Mouse (Mus musculus): ENCODE measurements around the gene Rint1. TPM values are rescaled to one million over a fixed set of nuclear protein-coding genes. Genes with fewer than 3 reads are reported as not detected.
"Not testable (repeated sequence)": the region's sequence is repeated elsewhere in the genome, so short reads cannot be mapped to it uniquely, and the experiment has no call there.

The Rint1 gene
- polyA plus RNA-seq, 1 experiment from 2014 or later: 33.5 TPM

- Histone ChIP-seq H3K27me3 (peaks cover 15% of the 10 kb centered on the region), H3K36me3 (peaks cover 19% of the 10 kb centered on the region)
- H3K9me3 ChIP-seq; H3K4me2 ChIP-seq; ATAC-seq (ENCODE audit: low FRiP score); H3K4me3 ChIP-seq; H3K27ac ChIP-seq; H3K4me1 ChIP-seq (replicated peaks); H3K9ac ChIP-seq: not testable (repeated sequence)
- 81% methylated on average over 1 of the region's 1 CpGs for WGBS
These were observed 48.2 kb downstream of the Rint1 start for GRCm38 (mm10) chr5:23835691-23836090.

GRCm38 (mm10) chr5:23838158-23838557 lies 50.6 kb downstream of the Rint1 start:
- Histone ChIP-seq H3K4me1 (replicated peaks) (peaks cover 14% of the 10 kb centered on the region), H3K9ac (no peak overlapping the region), H3K36me3 (peaks cover 19% of the 10 kb centered on the region), H3K4me2 (no peak overlapping the region), H3K9me3 (no peaks in the 10 kb centered on the region), H3K27me3 (no peaks in the 10 kb centered on the region), H3K4me3 (no peak overlapping the region), H3K27ac (no peak overlapping the region)
- 92% methylated on average over 7 of the region's 7 CpGs for WGBS
- ATAC-seq (ENCODE audit: low FRiP score): no peak

GRCm38 (mm10) chr5:23843674-23844530 lies 56.4 kb downstream of the Rint1 start, which contains the start of gene Tomm7:
Gene Tomm7, minus strand, starts transcription at chr5:23844161.
- ATAC-seq (ENCODE audit: low FRiP score): peak; percentile 93
- Histone ChIP-seq H3K9ac (peak within 1 kb of the TSS; percentile 86), H3K36me3 (peaks cover 10% of the 10 kb centered on the region), H3K27ac (peak within 1 kb of the TSS; percentile 89), H3K4me1 (replicated peaks) (peaks cover 26% of the 10 kb centered on the region), H3K9me3 (no peaks in the 10 kb centered on the region), H3K27me3 (no peaks in the 10 kb centered on the region), H3K4me3 (peak within 1 kb of the TSS; percentile 73), H3K4me2 (peak within 1 kb of the TSS; percentile 68)
- under 1% methylated on average over 44 of the region's 44 CpGs for WGBS

GRCm38 (mm10) chr5:23844531-23844841 lies 57.0 kb downstream of the Rint1 start:
- peak; percentile 23; the same call in 1 of the 2 replicates for ATAC-seq (ENCODE audit: low FRiP score)
- Histone ChIP-seq H3K4me3 (peak overlapping the region; percentile 73), H3K9me3 (no peaks in the 10 kb centered on the region), H3K4me2 (peak overlapping the region; percentile 68), H3K9ac (peak overlapping the region; percentile 86), H3K36me3 (peaks cover 5% of the 10 kb centered on the region), H3K27ac (peak overlapping the region; percentile 84), H3K4me1 (replicated peaks) (peaks cover 26% of the 10 kb centered on the region), H3K27me3 (no peaks in the 10 kb centered on the region)
- WGBS: 41% methylated on average over 7 of the region's 7 CpGs

- peaks cover 26% of the 10 kb centered on the region for H3K4me1 ChIP-seq (replicated peaks)
- H3K4me3 ChIP-seq: no peak overlapping the region
These were observed 57.6 kb downstream of the Rint1 start for GRCm38 (mm10) chr5:23845141-23845540.

GRCm38 (mm10) chr5:23850345-23851159 lies 63.0 kb downstream of the Rint1 start:
- Histone ChIP-seq H3K9ac (peak overlapping the region; percentile 85), H3K4me1 (replicated peaks) (peaks cover 10% of the 10 kb centered on the region), H3K4me2 (peak overlapping the region; percentile 78), H3K27me3 (no peaks in the 10 kb centered on the region), H3K4me3 (peak overlapping the region; percentile 86), H3K9me3 (no peaks in the 10 kb centered on the region), H3K36me3 (peaks cover 31% of the 10 kb centered on the region), H3K27ac (peak overlapping the region; percentile 73)
- WGBS: under 1% methylated on average over 61 of the region's 61 CpGs
- peak; percentile 96 for ATAC-seq (ENCODE audit: low FRiP score)

More at GRCm38 (mm10) chr5:23845141-23845540, 57.6 kb downstream of the Rint1 start:
- H3K27me3 ChIP-seq: no peaks in the 10 kb centered on the region
- H3K9ac ChIP-seq: no peak overlapping the region; the same call in 1 of the 2 replicates
- H3K9me3 ChIP-seq: no peaks in the 10 kb centered on the region
- peak overlapping the region; percentile 68; the same call in 1 of the 2 replicates for H3K4me2 ChIP-seq
- peaks cover 3% of the 10 kb centered on the region for H3K36me3 ChIP-seq
- 89% methylated on average over 3 of the region's 3 CpGs for whole genome bisulfite sequencing
- no peak for ATAC-seq (ENCODE audit: low FRiP score)
- H3K27ac ChIP-seq: no peak overlapping the region

- peak; percentile 4; the same call in 1 of the 2 replicates for ATAC-seq (ENCODE audit: low FRiP score)
These were observed 63.6 kb downstream of the Rint1 start for GRCm38 (mm10) chr5:23851160-23851555.

GRCm38 (mm10) chr5:23852916-23853315 lies 65.4 kb downstream of the Rint1 start:
- H3K9me3 ChIP-seq; H3K4me3 ChIP-seq; ATAC-seq (ENCODE audit: low FRiP score); H3K27ac ChIP-seq; H3K27me3 ChIP-seq; H3K9ac ChIP-seq; H3K4me2 ChIP-seq: not testable (repeated sequence)
- Histone ChIP-seq H3K36me3 (peaks cover 54% of the 10 kb centered on the region), H3K4me1 (replicated peaks) (peaks cover 10% of the 10 kb centered on the region)
- 95% methylated on average over 1 of the region's 1 CpGs for WGBS

More at GRCm38 (mm10) chr5:23851160-23851555, 63.6 kb downstream of the Rint1 start:
- peak overlapping the region; percentile 85 for H3K9ac ChIP-seq
- H3K4me3 ChIP-seq: peak overlapping the region; percentile 86
- 19% methylated on average over 4 of the region's 4 CpGs for WGBS
- H3K27me3 ChIP-seq, H3K9me3 ChIP-seq: not testable (repeated sequence)
- peak overlapping the region; percentile 73; the same call in 1 of the 2 replicates for H3K27ac ChIP-seq
- H3K4me2 ChIP-seq: peak overlapping the region; percentile 78
- H3K4me1 ChIP-seq (replicated peaks): peaks cover 10% of the 10 kb centered on the region
- H3K36me3 ChIP-seq: peaks cover 37% of the 10 kb centered on the region

- H3K9ac ChIP-seq: no peak overlapping the region
- WGBS: 94% methylated on average over 6 of the region's 6 CpGs
- no peak overlapping the region for H3K4me2 ChIP-seq
- no peaks in the 10 kb centered on the region for H3K27me3 ChIP-seq
- ATAC-seq (ENCODE audit: low FRiP score): no peak
- peaks cover 72% of the 10 kb centered on the region for H3K36me3 ChIP-seq
- H3K4me3 ChIP-seq: no peak overlapping the region
- no peak overlapping the region for H3K27ac ChIP-seq
- H3K9me3 ChIP-seq: no peaks in the 10 kb centered on the region
- peaks cover 10% of the 10 kb centered on the region for H3K4me1 ChIP-seq (replicated peaks)
These were observed 68.0 kb downstream of the Rint1 start for GRCm38 (mm10) chr5:23855484-23855883.

- peaks cover 76% of the 10 kb centered on the region for H3K36me3 ChIP-seq
- H3K9me3 ChIP-seq: no peaks in the 10 kb centered on the region
- H3K27ac ChIP-seq: no peak overlapping the region
- H3K4me2 ChIP-seq: no peak overlapping the region
- peaks cover 10% of the 10 kb centered on the region for H3K4me1 ChIP-seq (replicated peaks)
- H3K9ac ChIP-seq: no peak overlapping the region
- H3K27me3 ChIP-seq: no peaks in the 10 kb centered on the region
- WGBS: 91% methylated on average over 1 of the region's 1 CpGs
- no peak for ATAC-seq (ENCODE audit: low FRiP score)
- H3K4me3 ChIP-seq: no peak overlapping the region
These were observed 68.7 kb downstream of the Rint1 start for GRCm38 (mm10) chr5:23856164-23856563.

GRCm38 (mm10) chr5:23857189-23857588 lies 69.7 kb downstream of the Rint1 start:
- no peak for ATAC-seq (ENCODE audit: low FRiP score)
- peaks cover 76% of the 10 kb centered on the region for H3K36me3 ChIP-seq
- peaks cover under 1% of the 10 kb centered on the region; the same call in 1 of the 2 replicates for H3K4me1 ChIP-seq (replicated peaks)

GRCm38 (mm10) chr5:23858001-23858400 lies 70.5 kb downstream of the Rint1 start:
- Histone ChIP-seq H3K9ac (no peak overlapping the region), H3K27me3 (no peaks in the 10 kb centered on the region), H3K4me3 (no peak overlapping the region), H3K9me3 (no peaks in the 10 kb centered on the region), H3K27ac (no peak overlapping the region), H3K4me1 (replicated peaks) (no peaks in the 10 kb centered on the region), H3K36me3 (peaks cover 70% of the 10 kb centered on the region), H3K4me2 (no peak overlapping the region)
- WGBS: 86% methylated on average over 3 of the region's 3 CpGs
- no peak for ATAC-seq (ENCODE audit: low FRiP score)

More at GRCm38 (mm10) chr5:23857189-23857588, 69.7 kb downstream of the Rint1 start:
- Histone ChIP-seq H3K9me3 (no peaks in the 10 kb centered on the region), H3K9ac (no peak overlapping the region), H3K27me3 (no peaks in the 10 kb centered on the region), H3K4me3 (no peak overlapping the region), H3K4me2 (no peak overlapping the region), H3K27ac (no peak overlapping the region)
